Mouse (Mus musculus) kidney, embryonic 14.5 days (tissue): ENCODE measurements at regions not wholly inside any gene's neighbourhood (a gene's known extent, or its start where the extent isn't known, plus 50 kb on each side); places are given as distances from the start of the nearest gene placed in this dataset.

Experiments used
- ATAC-seq: fragments of 200-750 bp; cut with Nextera tagmentation; 2 replicates; pipeline ENCODE4 v1.8.0; 2017; ENCODE audit warnings: moderate number of reproducible peaks, mild to moderate bottlenecking, moderate TSS enrichment, moderate library complexity; ENCODE audit not compliant: low FRiP score, low TSS enrichment
- H3K27ac ChIP-seq: fragments of 300-500 bp; sonication (generic); 2 replicates; pipeline ENCODE4 v1.5.1; 2014; ENCODE audit warnings: low read depth, mild to moderate bottlenecking, low read length, moderate library complexity, mixed read lengths
- H3K27me3 ChIP-seq: fragments of 300-500 bp; sonication (generic); 2 replicates; pipeline ENCODE4 v1.6.1; 2014; ENCODE audit warnings: mild to moderate bottlenecking, low read length; ENCODE audit not compliant: control insufficient read depth, insufficient read depth
- H3K36me3 ChIP-seq: fragments of 300-500 bp; sonication (generic); 2 replicates; pipeline ENCODE4 v1.6.1; 2014; ENCODE audit warnings: low read length, mixed read lengths; ENCODE audit not compliant: control insufficient read depth, insufficient read depth
- H3K4me1 ChIP-seq: fragments of 300-500 bp; sonication (generic); 2 replicates; pipeline ENCODE4 v1.6.1; 2014; ENCODE audit warnings: low read length, mixed read lengths; ENCODE audit not compliant: control insufficient read depth, insufficient read depth
- H3K4me2 ChIP-seq: fragments of 300-500 bp; sonication (generic); replicated peaks from 2 replicates; pipeline ENCODE4 v1.6.1; 2014; ENCODE audit warnings: low read depth, mild to moderate bottlenecking, low read length
- H3K4me3 ChIP-seq: fragments of 300-500 bp; sonication (generic); 2 replicates; pipeline ENCODE4 v1.5.1; 2014; ENCODE audit warnings: mild to moderate bottlenecking, low read length
- H3K9ac ChIP-seq: fragments of 300-500 bp; sonication (generic); 2 replicates; pipeline ENCODE4 v1.6.1; 2014; ENCODE audit warnings: low read depth, mild to moderate bottlenecking, low read length, moderate library complexity
- H3K9me3 ChIP-seq: fragments of 300-500 bp; sonication (generic); 2 replicates; pipeline ENCODE4 v1.6.1; 2016; ENCODE audit warnings: low read length; ENCODE audit not compliant: control insufficient read depth
- WGBS: fragments of 180-500 bp; shearing (Covaris S2); extraction: QIAGEN DNeasy Blood & Tissue Kit; methylation state at CpG from one replicate; pipeline ENCODE4 v1.1.7; 2014; 5-methylcytosine and 5-hydroxymethylcytosine counted together

DNA sequence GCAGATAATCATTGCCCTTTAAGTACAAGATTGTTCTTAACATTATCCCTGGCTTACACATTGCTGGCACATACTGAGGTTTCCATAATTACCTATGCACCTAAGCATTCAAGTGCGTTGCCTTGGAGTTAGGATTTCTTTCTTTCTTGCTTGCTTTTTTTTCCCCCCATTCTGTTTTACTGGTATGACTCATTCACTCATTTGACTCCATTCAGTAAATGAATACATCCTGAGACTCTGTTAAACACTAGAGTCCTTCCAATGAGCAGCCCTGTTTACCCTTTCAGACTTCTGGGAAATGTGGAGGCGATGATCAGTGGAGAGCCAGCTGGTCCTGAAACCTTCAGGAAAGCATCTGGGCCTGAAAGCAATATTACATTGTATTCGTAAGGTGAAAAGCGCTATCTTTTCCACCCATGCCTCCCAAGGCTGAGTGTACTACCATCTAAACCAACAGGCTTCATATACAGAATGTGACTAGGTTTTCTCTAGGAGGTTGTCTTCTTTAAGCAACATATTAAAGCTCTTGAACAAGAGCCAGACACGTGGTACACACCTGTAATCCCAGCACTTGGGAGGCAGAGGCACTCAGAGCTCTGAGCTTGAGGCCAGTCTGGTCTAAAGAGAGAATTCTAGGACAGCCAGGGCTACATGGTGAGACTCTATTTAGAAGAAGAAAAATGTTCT lies 1267.6 kb upstream of the A1bg start:
- Histone ChIP-seq H3K9ac (no peak overlapping the region), H3K36me3 (no peaks in the 10 kb centered on the region), H3K9me3 (no peaks in the 10 kb centered on the region), H3K4me1 (no peaks in the 10 kb centered on the region), H3K4me3 (no peak overlapping the region), H3K27me3 (no peaks in the 10 kb centered on the region), H3K4me2 (no peak overlapping the region), H3K27ac (no peak overlapping the region)
- WGBS, result 93% methylated on average over 5 of the region's 5 CpGs
- no peak for ATAC-seq

DNA sequence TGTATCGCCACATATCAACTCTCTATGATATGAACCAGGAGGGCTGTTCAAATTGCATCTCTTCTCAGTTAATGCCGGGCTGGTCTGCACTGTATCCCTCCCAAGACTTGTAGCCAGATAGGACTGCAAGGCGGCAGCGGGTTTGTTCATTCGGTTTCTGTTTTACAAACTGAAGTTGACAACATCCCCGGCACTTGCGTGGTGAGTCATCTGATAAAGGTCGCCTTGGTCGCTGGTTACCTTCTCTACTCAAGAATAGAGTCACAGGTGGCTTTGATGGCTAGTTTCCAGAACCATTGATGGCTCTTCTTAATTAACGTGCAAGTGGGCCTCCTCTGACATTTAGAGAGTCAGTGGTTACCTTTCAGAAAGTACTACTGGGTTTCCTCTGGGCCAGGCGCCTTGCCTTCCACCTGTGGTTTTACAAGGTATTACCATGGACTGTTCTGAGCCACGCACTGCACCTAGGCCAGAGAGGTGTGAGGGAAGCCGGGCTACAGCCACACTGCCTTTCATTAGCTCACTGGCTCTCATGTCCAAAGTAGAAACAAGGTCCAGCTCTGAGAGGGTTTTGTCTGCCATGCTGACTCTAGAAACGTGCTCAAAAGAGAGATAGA lies 1266.9 kb upstream of the A1bg start:
- H3K9me3 ChIP-seq, result no peaks in the 10 kb centered on the region
- H3K27ac ChIP-seq, result no peak overlapping the region
- no peak for ATAC-seq
- H3K4me3 ChIP-seq, result no peak overlapping the region
- H3K36me3 ChIP-seq, result no peaks in the 10 kb centered on the region
- 93% methylated on average over 14 of the region's 14 CpGs for WGBS
- H3K9ac ChIP-seq, result no peak overlapping the region
- H3K4me2 ChIP-seq, result no peak overlapping the region
- no peaks in the 10 kb centered on the region for H3K27me3 ChIP-seq
- no peaks in the 10 kb centered on the region for H3K4me1 ChIP-seq

DNA sequence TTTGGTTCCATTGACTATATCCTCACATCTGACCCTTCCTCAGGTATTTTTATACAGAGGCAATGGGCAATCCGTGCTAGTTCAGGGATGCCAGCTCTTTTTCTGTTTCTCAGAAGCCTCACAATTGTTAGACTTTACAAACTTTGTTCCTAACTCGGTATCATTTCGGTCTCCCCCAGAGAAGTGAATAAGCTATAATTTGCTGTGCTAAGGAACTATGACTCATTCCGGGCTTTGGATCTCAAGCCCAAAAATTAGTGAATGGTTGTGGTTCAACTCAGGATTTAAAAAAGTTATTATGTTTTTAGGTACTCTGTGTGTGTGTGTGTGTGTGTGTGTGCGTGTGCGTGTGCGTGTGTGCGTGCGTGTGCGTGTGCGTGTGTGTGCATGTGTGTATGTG lies 1263.7 kb upstream of the A1bg start:
- Histone ChIP-seq H3K4me1 (no peaks in the 10 kb centered on the region), H3K36me3 (no peaks in the 10 kb centered on the region), H3K4me3 (no peak overlapping the region), H3K27ac (no peak overlapping the region), H3K4me2 (no peak overlapping the region), H3K9me3 (no peaks in the 10 kb centered on the region), H3K27me3 (no peaks in the 10 kb centered on the region), H3K9ac (no peak overlapping the region)
- 95% methylated on average over 11 of the region's 11 CpGs for WGBS
- ATAC-seq, result no peak

DNA sequence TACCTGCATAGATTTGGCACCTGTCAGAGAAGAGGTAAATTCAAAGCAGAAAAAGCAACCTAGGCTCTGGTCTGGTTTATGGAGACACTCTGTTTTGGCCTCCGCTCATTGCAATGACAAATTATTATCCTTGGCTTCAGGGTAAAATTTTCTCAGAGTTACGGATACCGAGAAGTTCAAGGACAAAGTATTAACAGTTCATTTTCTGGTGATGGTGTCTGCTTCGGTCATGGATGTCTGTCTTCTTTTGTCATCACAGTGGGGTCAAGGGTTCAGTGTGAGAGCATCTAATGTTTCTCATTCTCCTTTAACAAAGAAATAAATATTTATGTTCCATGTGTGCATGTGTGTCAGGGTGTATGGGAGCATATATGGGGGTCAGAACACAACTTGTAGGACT lies 1261.0 kb upstream of the A1bg start:
- Histone ChIP-seq H3K4me3 (no peak overlapping the region), H3K27ac (no peak overlapping the region), H3K27me3 (no peaks in the 10 kb centered on the region), H3K4me1 (no peaks in the 10 kb centered on the region), H3K9me3 (no peaks in the 10 kb centered on the region), H3K9ac (no peak overlapping the region), H3K4me2 (no peak overlapping the region), H3K36me3 (no peaks in the 10 kb centered on the region)
- no peak for ATAC-seq
- 94% methylated on average over 4 of the region's 4 CpGs for WGBS

DNA sequence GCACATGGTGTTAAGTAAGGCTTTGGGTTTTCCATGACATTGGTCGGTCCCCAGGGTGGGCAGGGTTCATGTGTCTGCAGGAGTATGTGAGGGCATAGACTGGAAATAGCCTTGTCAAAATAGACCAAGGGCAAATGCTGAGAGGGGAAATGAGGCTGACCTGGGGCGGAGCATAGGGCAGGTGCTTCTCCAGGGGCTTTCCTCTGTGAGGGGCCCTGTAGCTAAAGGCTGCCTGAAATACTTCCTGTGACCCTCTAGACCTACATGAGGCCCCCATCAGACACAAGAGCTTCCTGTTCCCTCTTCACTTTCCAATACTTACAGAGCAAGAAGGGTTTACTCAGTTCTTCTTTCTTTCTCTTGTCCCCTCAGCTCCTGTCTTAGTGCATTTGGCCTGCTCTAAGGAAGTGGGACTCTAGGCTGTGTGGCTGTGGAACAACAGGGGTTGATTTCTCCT lies 1258.7 kb upstream of the A1bg start:
- Histone ChIP-seq H3K4me1 (no peaks in the 10 kb centered on the region), H3K4me2 (no peak overlapping the region), H3K27ac (no peak overlapping the region), H3K27me3 (no peaks in the 10 kb centered on the region), H3K36me3 (no peaks in the 10 kb centered on the region), H3K9me3 (no peaks in the 10 kb centered on the region), H3K4me3 (no peak overlapping the region), H3K9ac (no peak overlapping the region)
- ATAC-seq, result no peak
- 70% methylated on average over 2 of the region's 2 CpGs for WGBS

DNA sequence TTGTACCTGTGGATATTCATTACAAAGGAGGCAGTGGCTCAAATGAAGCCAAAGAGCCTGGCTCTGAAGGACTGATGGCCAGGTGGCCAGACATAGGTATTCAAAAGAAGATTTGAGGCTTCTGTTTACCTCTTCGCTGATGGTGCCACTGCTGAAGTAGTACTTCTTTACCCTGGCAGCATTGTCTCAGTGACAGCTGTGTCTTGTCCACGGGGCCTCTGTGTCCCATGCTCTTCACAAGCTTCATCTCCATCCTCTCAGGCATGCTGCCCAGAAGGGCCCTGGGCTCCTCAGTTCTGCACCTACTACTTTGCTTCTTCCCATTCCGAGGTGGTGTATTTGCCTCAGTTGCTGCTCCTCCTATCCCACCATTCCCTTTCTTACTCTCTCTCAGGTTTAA lies 1257.9 kb upstream of the A1bg start:
- no peak overlapping the region for H3K27ac ChIP-seq
- WGBS, result 84% methylated on average over 3 of the region's 3 CpGs
- H3K27me3 ChIP-seq, result no peaks in the 10 kb centered on the region
- H3K9me3 ChIP-seq, result no peaks in the 10 kb centered on the region
- no peak overlapping the region for H3K4me2 ChIP-seq
- H3K9ac ChIP-seq, result no peak overlapping the region
- H3K4me3 ChIP-seq, result no peak overlapping the region
- no peak for ATAC-seq
- no peaks in the 10 kb centered on the region for H3K4me1 ChIP-seq
- no peaks in the 10 kb centered on the region for H3K36me3 ChIP-seq

DNA sequence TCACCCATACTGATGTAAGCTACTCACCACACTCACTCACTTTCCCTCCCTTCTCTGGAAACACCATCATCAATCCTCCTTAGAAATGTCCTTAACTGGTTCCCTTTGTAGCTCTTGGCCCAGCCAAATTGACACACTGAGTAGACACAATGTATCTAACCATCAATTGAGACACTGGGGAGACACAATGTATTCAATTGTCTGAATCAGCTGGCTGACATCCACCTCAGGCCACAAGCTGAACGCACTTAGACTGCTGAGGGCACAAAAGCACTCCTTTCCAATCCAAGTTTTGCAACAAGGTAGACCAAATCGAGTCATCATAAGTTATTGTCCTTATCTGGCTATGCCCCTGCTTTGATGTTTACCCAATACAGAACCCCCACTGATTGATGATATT lies 1257.0 kb upstream of the A1bg start:
- Histone ChIP-seq H3K36me3 (no peaks in the 10 kb centered on the region), H3K4me2 (no peak overlapping the region), H3K4me3 (no peak overlapping the region), H3K9me3 (no peaks in the 10 kb centered on the region), H3K27ac (no peak overlapping the region), H3K4me1 (no peaks in the 10 kb centered on the region), H3K27me3 (no peaks in the 10 kb centered on the region), H3K9ac (no peak overlapping the region)
- ATAC-seq, result no peak
- WGBS, result 94% methylated on average over 2 of the region's 2 CpGs

DNA sequence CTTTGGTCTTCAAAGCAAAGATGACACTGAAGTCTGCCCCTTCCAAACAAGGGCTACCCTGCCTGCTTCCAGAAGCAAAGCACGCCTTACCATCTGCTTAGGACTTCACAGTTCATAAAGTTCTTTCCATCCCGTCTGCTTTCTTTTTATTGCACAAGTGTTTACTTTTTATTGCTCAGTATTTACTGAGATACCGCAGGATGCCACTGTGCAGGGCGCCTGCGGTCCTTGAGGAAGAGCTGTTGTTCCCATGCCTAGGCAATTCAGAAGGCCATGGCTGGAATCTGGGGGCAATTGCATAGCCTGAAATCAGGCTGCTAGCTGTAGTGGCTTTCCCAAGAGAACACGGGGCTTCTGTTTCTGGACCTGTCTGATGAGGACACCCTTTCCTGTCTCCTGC lies 1255.8 kb upstream of the A1bg start:
- WGBS, result 36% methylated on average over 6 of the region's 6 CpGs
- H3K4me2 ChIP-seq, result no peak overlapping the region
- ATAC-seq, result no peak
- no peaks in the 10 kb centered on the region for H3K9me3 ChIP-seq
- H3K27me3 ChIP-seq, result no peaks in the 10 kb centered on the region
- no peaks in the 10 kb centered on the region for H3K4me1 ChIP-seq
- no peaks in the 10 kb centered on the region for H3K36me3 ChIP-seq
- H3K4me3 ChIP-seq, result no peak overlapping the region
- H3K27ac ChIP-seq, result no peak overlapping the region
- H3K9ac ChIP-seq, result no peak overlapping the region

DNA sequence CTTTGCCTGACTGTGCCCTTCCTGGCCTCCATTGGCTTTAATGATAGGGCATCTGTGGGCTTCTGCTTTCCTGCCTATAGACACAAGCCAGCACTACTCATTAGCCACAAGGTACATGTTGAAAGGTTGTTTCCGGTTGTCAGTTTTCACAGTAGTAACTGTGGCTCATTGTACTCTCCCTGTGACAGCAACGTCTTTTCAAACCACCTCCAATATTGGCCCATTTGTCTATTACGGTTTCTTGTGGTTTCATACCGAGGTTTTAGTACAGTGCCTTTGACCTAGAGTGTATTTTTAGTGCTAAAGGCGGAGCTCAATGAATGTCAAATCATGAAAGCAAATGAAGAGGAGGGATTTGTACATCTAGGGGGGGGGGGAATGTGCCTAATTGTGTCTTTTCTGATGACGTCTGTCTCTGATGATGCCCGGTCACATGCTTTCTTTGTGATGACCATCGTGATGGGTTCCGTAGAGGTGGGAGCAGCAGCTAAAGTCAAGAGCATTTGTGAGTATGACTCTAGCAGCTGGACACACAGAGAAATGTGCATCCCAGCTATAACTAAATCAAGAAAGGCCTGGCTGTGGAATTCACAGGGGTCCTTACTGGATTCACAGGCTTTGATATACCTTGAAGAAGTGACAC lies 1255.1 kb upstream of the A1bg start:
- Histone ChIP-seq H3K27ac (no peak overlapping the region), H3K27me3 (no peaks in the 10 kb centered on the region), H3K4me1 (no peaks in the 10 kb centered on the region), H3K4me2 (no peak overlapping the region), H3K36me3 (no peaks in the 10 kb centered on the region), H3K9ac (no peak overlapping the region), H3K9me3 (no peaks in the 10 kb centered on the region), H3K4me3 (no peak overlapping the region)
- ATAC-seq, result no peak
- 80% methylated on average over 9 of the region's 9 CpGs for WGBS
